Mouse (Mus musculus) retina, embryonic 14.5 days (tissue): ENCODE results near the gene Tenm2.

Source experiments
- DNase-seq: peaks from one replicate; pipeline ENCODE4 v3.0.0-alpha.2; 2015; ENCODE audit warnings: low spot score

Tenm2 gene

GRCm38 (mm10) chr11:36694810-36695209, 541.0 kb downstream of the Tenm2 start:
- no peak for DNase-seq

DNA sequence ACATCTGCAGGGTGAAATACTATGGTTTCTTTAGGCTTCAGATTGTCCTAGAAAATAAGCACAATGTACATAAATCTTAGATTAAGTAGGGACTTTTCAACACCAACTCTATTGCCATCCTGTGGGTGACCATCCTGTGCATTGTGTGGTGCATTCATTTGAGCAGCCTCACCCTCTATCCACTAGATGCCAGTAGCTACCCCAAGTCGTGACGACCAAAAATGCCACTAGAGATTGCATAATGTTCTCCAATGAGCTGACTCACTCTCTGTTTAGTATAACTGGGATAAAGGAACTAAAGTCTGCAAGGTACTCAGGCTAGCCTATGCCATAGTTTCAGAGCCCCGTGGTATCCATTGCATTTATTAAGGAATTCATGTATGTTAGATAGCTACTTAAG, 543.1 kb downstream of the Tenm2 start:
- no peak for DNase-seq

DNA sequence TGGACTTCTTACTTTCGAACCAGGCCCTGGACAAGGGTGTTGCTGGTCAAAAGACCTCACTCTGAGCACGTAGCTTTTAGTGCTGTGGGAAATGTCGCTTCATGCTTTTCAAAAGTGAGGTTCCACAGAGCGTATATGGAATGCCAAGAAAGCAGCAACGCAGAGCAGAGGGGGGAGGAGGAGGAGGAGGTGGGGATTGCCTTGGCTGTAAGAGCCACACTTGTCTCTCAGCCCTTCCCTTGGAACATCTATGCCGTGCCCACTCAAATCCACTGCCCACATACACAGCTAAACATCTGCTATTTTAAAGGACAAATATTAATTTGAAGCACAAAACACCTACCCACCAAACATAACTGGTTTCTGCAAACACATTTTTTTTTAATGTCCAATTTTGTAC, 544.9 kb downstream of the Tenm2 start:
- no peak for DNase-seq

GRCm38 (mm10) chr11:36686253-36686652, 549.5 kb downstream of the Tenm2 start:
- no peak for DNase-seq

DNA sequence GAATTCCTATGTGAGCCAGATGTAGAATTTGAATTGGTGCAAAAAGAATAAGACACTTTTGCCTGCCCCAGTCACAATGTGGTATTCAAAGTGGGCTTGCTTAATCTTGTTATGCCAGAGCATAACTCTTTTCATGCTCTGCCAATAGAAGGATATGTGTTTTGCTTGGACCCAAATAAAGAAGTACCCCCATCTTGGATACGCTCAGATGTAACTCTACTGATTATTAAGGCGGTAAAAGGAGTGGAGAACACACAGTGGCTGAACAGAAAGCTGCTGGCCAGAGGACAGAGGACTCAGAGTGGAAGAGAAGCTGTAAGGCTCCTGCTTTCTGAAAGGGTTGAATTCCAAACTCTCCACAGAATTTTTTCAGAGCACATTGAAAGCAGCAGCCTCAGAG, 556.4 kb downstream of the Tenm2 start:
- no peak for DNase-seq

DNA sequence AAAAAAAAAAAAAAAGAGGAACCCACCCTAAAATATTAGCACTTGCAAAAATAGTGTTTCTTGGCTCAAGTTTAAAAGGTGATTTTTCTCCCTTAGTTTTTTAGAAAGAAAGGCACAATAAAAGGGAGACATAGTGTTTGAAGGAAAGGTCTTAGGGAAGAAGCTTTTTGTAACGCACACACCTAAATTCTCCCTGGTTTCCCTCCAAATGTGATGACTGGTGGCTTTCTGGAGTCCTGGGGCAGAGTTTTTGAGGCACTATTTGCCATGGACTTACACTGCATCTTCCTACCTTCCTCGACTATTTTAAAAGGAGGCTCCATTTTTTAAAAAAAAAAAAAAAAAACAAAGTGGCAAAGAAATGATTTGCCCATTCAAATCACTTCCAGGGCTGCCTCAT, 557.2 kb downstream of the Tenm2 start:
- no peak for DNase-seq

GRCm38 (mm10) chr11:36678057-36678396, 557.7 kb downstream of the Tenm2 start:
- DNase-seq, result no peak

- DNase-seq, result peak; percentile 79
These were observed 558.3 kb downstream of the Tenm2 start for GRCm38 (mm10) chr11:36677321-36678056.

- DNase-seq, result no peak
These were observed 559.1 kb downstream of the Tenm2 start for GRCm38 (mm10) chr11:36676446-36677284.

DNA sequence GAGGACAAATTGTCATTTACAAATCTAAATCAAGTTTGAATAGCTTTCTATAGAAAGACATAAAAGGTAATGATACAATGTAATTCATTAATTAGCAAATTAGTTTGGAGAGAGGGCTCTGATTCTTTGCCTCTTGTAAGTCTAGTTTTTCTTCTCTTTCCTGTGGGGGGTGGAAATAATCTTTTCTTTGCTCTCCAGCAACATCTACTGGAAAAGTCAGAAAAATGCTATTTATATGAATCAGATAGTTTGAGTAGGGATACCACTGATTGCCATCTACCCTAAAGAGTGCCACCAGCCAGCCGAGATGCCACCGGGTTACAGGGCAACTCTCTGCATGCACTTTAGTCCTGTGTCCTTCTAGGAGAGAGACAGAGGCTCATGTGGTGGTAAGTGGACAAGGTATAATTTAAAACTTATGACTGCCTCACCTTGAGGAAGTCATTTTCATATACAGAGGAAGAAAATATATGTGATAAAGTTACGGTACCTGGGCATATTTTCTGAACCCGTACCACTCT, 560.8 kb downstream of the Tenm2 start:
- DNase-seq, result no peak

DNA sequence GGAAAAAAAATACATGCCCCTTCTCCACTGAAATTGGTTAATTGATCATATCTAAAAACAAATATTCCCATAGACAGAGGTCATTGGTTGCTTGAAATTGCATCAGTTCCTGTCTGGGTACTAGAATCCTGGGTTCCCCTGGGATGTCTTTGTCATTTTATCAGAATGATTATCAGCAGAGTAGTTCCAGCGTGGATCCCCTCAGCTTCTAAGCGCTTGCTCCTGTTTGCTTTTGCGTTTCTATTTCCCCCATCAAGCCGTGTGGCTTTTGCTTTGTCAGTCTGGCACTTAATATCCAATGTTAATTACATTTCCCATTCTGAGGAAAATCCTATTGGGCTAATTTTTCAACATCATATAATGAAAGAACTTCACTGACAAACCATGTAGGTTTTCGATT, 561.6 kb downstream of the Tenm2 start:
- DNase-seq, result no peak

- DNase-seq, result no peak
These were observed 564.6 kb downstream of the Tenm2 start for GRCm38 (mm10) chr11:36671196-36671595.

DNA sequence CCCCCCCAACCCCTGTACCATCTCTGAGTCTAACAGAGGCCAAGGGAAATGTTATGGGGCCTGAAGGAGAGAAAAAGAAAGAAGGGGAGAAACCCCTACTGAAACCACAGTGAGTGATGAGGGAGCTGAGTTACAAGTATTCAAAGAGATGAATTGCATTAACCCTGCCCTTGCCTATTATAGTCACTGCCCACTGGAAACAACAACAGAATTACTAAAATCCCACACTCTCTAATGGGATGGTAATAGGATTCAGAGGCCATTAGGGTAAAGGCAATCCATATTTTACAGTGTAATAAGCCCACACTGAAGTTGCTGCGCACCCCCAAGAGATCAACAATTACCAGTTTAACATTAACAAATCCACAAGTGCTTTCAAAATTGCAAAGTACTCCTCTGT, 571.7 kb downstream of the Tenm2 start:
- DNase-seq, result no peak

DNA sequence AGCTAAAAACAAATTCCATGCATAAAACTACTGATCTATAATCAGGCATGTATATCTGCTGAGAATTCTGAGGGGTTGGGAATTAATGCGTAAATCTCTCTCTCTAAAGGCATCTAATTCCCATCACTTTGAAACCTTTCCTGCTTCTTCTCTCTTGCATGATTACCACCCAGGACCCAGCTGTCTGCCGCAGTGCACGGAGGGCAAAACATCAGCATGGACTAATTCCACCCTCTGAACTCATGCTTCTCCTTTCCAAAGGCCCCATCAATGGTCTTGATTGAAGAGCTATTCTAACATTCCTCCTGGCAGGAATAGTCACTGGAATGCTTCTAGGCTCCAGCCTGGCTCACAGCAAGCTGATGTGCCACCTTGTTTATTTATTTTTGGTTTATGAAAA, 572.2 kb downstream of the Tenm2 start:
- no peak for DNase-seq

GRCm38 (mm10) chr11:36653656-36654323, 582.0 kb downstream of the Tenm2 start:
- DNase-seq, result no peak

DNA sequence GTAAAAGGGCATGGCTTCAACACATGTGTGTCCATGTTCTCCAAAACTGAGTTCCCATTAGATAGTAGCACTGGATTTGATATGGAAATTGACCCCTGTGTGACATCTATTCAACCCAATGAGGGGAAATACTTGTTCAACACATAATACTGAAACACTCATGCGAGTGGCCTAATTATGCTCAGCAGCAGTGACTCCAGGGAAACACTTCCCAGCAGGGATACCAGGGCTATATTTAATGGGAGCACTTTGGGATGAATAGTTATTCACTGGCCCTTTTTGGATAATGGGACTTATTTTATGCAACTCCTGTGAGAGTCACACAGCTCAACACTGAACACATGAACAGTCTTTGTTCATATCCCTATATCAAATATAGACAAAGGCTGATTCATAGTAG, 588.6 kb downstream of the Tenm2 start:
- peak; percentile 23 for DNase-seq

- DNase-seq, result no peak
These were observed 600.7 kb downstream of the Tenm2 start for GRCm38 (mm10) chr11:36635082-36635481.

GRCm38 (mm10) chr11:36632201-36632600, 603.6 kb downstream of the Tenm2 start:
- no peak for DNase-seq

GRCm38 (mm10) chr11:36613807-36614206, 622.0 kb downstream of the Tenm2 start:
- DNase-seq, result peak; percentile 32

DNA sequence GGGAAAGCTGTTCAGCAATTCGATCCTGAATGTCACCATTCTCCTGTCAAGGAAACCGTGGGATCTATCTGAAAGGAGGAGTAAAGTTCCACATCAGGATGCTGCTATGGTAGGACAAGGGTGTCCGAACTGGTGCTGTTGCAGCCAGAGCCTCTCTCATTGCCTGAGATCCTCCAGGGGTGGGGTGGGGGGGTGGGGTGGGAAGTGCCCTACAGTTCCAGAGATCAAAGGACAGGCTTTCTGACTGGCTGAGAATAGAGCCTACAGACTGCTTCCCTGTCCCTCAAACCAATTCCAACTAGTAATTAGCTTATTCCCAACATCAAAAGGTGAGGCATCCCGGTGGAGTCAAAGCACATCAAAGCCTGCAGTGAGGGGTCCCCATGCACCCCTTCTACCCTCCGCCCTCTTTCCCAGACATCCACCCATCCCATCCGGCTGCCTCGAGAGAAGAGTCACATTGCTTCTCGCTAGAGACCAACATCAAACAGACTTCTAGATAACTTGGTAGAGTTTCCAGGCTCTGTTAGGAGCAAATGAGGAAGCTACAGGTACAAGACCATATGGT, 630.9 kb downstream of the Tenm2 start:
- no peak for DNase-seq

- DNase-seq, result no peak
These were observed 631.5 kb downstream of the Tenm2 start for GRCm38 (mm10) chr11:36604272-36604671.

DNA sequence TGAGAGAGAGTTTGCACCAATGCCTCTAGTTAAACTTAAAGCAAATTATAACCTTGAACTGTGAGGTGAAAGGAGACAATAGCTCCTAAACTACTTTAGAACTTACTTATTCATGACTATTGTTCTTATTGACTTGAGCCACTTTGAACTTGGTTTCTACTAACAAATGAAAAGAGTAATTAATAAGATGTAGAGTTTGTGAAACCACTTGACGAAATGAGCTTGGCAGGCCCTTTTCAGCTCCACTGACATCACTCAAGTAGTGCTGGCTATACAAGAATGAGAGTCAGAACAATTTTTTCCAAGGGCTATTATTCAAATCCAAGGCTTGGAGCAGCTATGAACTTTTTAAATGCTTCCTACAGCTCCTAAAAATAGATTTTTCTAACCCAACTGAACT, 643.3 kb downstream of the Tenm2 start:
- peak; percentile 55 for DNase-seq
